Mouse (Mus musculus): ENCODE measurements around the gene Erbb2.
"Not testable (repeated sequence)": the region's sequence is repeated elsewhere in the genome, so short reads cannot be mapped to it uniquely, and the experiment has no call there.

The Erbb2 gene

GRCm38 (mm10) chr11:98412273-98412796 lies at the start of gene Erbb2:
Erbb2 (plus strand) TSS chr11:98412470.
- no peak for DNase-seq (ENCODE audit: low spot score in 2 of 2)

GRCm38 (mm10) chr11:98363817-98364216 lies 48.5 kb upstream of the Erbb2 start:
- DNase-seq (ENCODE audit: low spot score in 2 of 2), result no peak

GRCm38 (mm10) chr11:98364410-98364809 lies 47.9 kb upstream of the Erbb2 start:
- no peak for DNase-seq (ENCODE audit: low spot score in 2 of 2)

GRCm38 (mm10) chr11:98366290-98366689 lies 46.0 kb upstream of the Erbb2 start:
- DNase-seq (ENCODE audit: low spot score in 2 of 2), result no peak

GRCm38 (mm10) chr11:98367171-98367862 lies 45.0 kb upstream of the Erbb2 start:
- no peak for DNase-seq (ENCODE audit: low spot score in 2 of 2)

GRCm38 (mm10) chr11:98367863-98368186 lies 44.4 kb upstream of the Erbb2 start:
- no peak for DNase-seq (ENCODE audit: low spot score in 2 of 2)

- DNase-seq (ENCODE audit: low spot score in 2 of 2), result no peak
Measured at GRCm38 (mm10) chr11:98369337-98369736, 42.9 kb upstream of the Erbb2 start.

GRCm38 (mm10) chr11:98370588-98370987 lies 41.7 kb upstream of the Erbb2 start:
- no peak for DNase-seq (ENCODE audit: low spot score in 2 of 2)

- DNase-seq (ENCODE audit: low spot score in 2 of 2), result no peak
Measured at GRCm38 (mm10) chr11:98371556-98372240, 40.6 kb upstream of the Erbb2 start.

GRCm38 (mm10) chr11:98372406-98372805 lies 39.9 kb upstream of the Erbb2 start:
- DNase-seq (ENCODE audit: low spot score in 2 of 2), result peak; percentile 61 to 86

- DNase-seq (ENCODE audit: low spot score in 2 of 2), result no peak
Measured at GRCm38 (mm10) chr11:98373244-98373643, 39.0 kb upstream of the Erbb2 start.

GRCm38 (mm10) chr11:98374266-98374665 lies 38.0 kb upstream of the Erbb2 start:
- DNase-seq (ENCODE audit: low spot score in 2 of 2), result no peak

GRCm38 (mm10) chr11:98376756-98377155 lies 35.5 kb upstream of the Erbb2 start:
- DNase-seq (ENCODE audit: low spot score in 2 of 2), result no peak

GRCm38 (mm10) chr11:98377787-98378186 lies 34.5 kb upstream of the Erbb2 start:
- no peak for DNase-seq (ENCODE audit: low spot score in 2 of 2)

- DNase-seq (ENCODE audit: low spot score in 2 of 2), result no peak
Measured at GRCm38 (mm10) chr11:98379379-98379778, 32.9 kb upstream of the Erbb2 start.

- DNase-seq (ENCODE audit: low spot score in 2 of 2), result no peak
Measured at GRCm38 (mm10) chr11:98380106-98380505, 32.2 kb upstream of the Erbb2 start.

GRCm38 (mm10) chr11:98381651-98382050 lies 30.6 kb upstream of the Erbb2 start:
- DNase-seq (ENCODE audit: low spot score in 2 of 2), result no peak

- not testable (repeated sequence) for DNase-seq (ENCODE audit: low spot score in 2 of 2)
Measured at GRCm38 (mm10) chr11:98382405-98382804, 29.9 kb upstream of the Erbb2 start.

GRCm38 (mm10) chr11:98383261-98384030 lies 28.8 kb upstream of the Erbb2 start, which contains the start of gene Tcap:
Tcap (plus strand) TSS chr11:98383811.
- no peak for DNase-seq (ENCODE audit: low spot score in 2 of 2)

GRCm38 (mm10) chr11:98384216-98384615 lies 28.1 kb upstream of the Erbb2 start:
- DNase-seq (ENCODE audit: low spot score in 2 of 2), result no peak

GRCm38 (mm10) chr11:98384721-98385637 lies 27.3 kb upstream of the Erbb2 start:
- DNase-seq (ENCODE audit: low spot score in 2 of 2), result no peak

Measured in spleen, postnatal 4 days (tissue).